Mouse (Mus musculus): ENCODE results near the gene Prom2.

The Prom2 gene

DNA sequence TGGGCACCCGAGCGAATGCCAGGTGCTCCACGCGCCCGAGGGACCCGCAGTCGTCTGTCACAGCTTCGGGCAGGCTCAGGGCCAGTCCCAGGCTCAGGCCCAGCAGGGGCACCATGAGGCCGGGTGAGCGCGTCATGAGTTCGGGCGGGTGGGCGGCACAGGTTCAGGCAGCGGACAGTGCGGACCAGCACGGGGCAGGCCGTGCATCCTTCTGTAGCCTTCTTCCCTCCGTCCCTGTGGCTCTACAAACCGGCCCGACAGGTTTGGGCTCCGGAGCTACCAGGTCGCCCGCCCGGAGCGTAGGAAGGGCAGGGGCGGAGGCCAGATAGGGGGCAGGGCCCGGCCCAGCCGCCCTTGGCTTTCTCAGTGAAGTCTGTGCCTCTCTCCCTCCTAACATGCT, at the start of gene Prom2:
TSS of gene Prom2 (minus strand) at position 283 of the 400 bp plus-strand sequence.
- Histone ChIP-seq H3K27me3 (ENCODE audit: control insufficient read depth, insufficient read depth, low read length, poor library complexity, severe bottlenecking) (no peaks in the 10 kb centered on the region), H3K36me3 (ENCODE audit: control insufficient read depth, insufficient read depth, low read length, poor library complexity, severe bottlenecking) (no peaks in the 10 kb centered on the region)
- DNase-seq (ENCODE audit: low read depth, low spot score) = no peak

- Histone ChIP-seq H3K36me3 (ENCODE audit: control insufficient read depth, insufficient read depth, low read length, poor library complexity, severe bottlenecking) (peaks cover 3% of the 10 kb centered on the region), H3K27me3 (ENCODE audit: control insufficient read depth, insufficient read depth, low read length, poor library complexity, severe bottlenecking) (no peaks in the 10 kb centered on the region)
- no peak for DNase-seq (ENCODE audit: low read depth, low spot score)
Measured at GRCm38 (mm10) chr2:127590840-127591239, 49.6 kb upstream of the Prom2 start.

- no peaks in the 10 kb centered on the region for H3K27me3 ChIP-seq (ENCODE audit: control insufficient read depth, insufficient read depth, low read length, poor library complexity, severe bottlenecking)
- H3K36me3 ChIP-seq (ENCODE audit: control insufficient read depth, insufficient read depth, low read length, poor library complexity, severe bottlenecking) = no peaks in the 10 kb centered on the region
- peak; percentile 35 for DNase-seq (ENCODE audit: low read depth, low spot score)
Measured at GRCm38 (mm10) chr2:127590204-127590603, 48.9 kb upstream of the Prom2 start.

GRCm38 (mm10) chr2:127588897-127589296, 47.6 kb upstream of the Prom2 start:
- Histone ChIP-seq H3K27me3 (ENCODE audit: control insufficient read depth, insufficient read depth, low read length, poor library complexity, severe bottlenecking) (no peaks in the 10 kb centered on the region), H3K36me3 (ENCODE audit: control insufficient read depth, insufficient read depth, low read length, poor library complexity, severe bottlenecking) (no peaks in the 10 kb centered on the region)
- no peak for DNase-seq (ENCODE audit: low read depth, low spot score)

DNA sequence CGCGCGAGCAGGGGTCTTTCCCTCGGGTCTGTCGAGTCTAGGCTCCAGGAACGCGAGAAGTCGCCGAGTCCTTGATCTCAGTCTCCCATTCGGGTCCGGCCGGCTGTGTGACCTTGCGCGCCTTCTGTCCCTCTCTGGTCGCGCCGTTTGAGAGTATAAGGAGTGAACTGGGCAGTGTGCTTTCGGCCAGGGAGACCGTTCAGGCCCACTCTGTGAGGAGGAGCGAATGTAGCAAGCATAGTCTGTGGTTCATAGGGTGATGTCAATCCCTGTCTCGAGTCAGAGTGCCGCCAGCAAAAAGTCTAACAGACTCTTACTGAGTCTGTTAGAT, 46.2 kb upstream of the Prom2 start:
- Histone ChIP-seq H3K27me3 (ENCODE audit: control insufficient read depth, insufficient read depth, low read length, poor library complexity, severe bottlenecking) (no peaks in the 10 kb centered on the region), H3K36me3 (ENCODE audit: control insufficient read depth, insufficient read depth, low read length, poor library complexity, severe bottlenecking) (no peaks in the 10 kb centered on the region)
- DNase-seq (ENCODE audit: low read depth, low spot score) = no peak

- no peaks in the 10 kb centered on the region for H3K36me3 ChIP-seq (ENCODE audit: control insufficient read depth, insufficient read depth, low read length, poor library complexity, severe bottlenecking)
- H3K27me3 ChIP-seq (ENCODE audit: control insufficient read depth, insufficient read depth, low read length, poor library complexity, severe bottlenecking) = no peaks in the 10 kb centered on the region
- DNase-seq (ENCODE audit: low read depth, low spot score) = peak; percentile 86
Measured at GRCm38 (mm10) chr2:127586694-127587513, 45.6 kb upstream of the Prom2 start, which contains the start of the genes Zfp661 and Mrps5. Gene Zfp661, minus strand, starts transcription at chr2:127587094. Gene Mrps5, plus strand, starts transcription at chr2:127587222.

DNA sequence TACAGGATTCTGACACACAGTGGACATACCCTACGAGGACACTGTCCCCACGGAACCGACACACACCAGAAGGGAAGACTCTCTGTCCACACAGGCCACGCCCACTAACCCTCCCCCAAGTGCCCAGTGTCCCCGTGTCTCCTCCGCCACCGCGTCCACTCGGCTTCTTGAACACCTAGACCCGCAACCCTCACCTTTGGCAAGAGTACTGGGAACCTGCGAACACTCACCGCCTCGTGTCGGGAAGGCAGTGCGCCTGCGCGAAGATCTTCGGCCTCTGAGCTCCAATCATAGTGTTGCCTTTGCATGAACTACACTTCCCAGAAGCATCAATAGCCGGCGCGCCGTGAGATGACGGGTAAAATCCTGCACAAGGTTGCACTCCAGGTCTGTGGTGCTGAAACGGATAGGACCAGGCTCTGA, 43.2 kb upstream of the Prom2 start:
- Histone ChIP-seq H3K27me3 (ENCODE audit: control insufficient read depth, insufficient read depth, low read length, poor library complexity, severe bottlenecking) (no peaks in the 10 kb centered on the region), H3K36me3 (ENCODE audit: control insufficient read depth, insufficient read depth, low read length, poor library complexity, severe bottlenecking) (no peaks in the 10 kb centered on the region)
- peak; percentile 96 for DNase-seq (ENCODE audit: low read depth, low spot score)

DNA sequence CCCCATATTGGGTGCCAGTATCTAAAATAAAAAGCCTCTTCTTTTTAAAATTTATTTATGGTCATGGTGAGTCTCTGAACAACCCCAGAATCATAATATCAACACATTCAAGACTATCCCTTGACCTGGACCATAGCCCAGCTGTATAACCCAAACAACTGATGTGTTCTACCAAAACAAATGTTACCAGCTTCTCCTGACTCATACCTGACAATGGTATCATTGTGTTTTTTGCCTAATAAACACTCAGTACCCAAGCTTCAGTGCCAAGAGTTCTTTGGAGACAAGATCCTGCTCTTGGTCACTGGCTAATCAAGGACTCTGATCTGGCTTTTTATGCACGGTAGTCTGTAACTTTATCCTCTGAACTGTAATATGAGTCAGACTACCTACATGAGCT, 32.1 kb upstream of the Prom2 start:
- no peak for DNase-seq (ENCODE audit: low read depth, low spot score)
- no peaks in the 10 kb centered on the region for H3K27me3 ChIP-seq (ENCODE audit: control insufficient read depth, insufficient read depth, low read length, poor library complexity, severe bottlenecking)
- peaks cover 4% of the 10 kb centered on the region; the same call in 1 of the 2 replicates for H3K36me3 ChIP-seq (ENCODE audit: control insufficient read depth, insufficient read depth, low read length, poor library complexity, severe bottlenecking)

DNA sequence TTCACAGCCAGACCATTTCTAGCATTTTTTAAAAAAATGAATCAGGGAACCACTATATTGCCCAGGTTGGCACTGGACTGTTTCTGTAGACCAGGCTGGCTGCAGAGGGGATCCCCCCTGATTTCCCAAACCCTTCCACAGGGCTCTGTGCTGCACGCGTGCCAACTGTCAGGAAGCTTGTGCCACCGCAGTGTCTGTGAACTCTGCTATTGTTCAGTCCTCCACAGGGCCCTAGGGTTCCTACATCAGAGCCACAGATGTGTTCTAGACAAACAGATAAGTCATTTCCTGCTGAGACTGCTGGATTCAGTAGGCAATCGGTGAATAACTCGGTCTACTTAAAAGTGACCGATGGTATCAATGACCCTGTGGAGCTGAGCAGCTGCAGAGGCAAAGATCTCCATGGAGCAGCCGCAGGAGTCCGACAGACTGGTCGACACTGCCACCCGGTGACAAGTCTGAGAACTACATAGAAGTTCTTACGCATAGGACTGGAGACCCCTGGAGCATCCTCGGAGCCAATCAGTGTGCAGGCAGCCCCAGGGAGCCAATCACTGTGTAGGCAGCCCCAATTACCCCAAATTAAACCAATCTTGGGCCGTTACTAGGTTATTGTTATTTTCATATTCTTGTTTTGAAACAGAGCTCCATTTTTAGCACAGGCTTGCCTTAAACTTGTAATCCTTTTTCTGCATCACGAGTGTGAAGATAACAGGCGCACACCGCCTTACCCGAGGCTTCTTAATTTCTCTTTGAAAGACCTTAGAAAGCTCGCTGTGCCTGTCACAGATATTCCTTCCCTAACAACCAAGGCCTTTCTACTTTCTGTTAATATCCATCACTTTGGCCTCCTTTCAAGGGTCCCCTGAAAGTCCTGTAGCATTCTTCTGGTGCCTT, 18.1 kb upstream of the Prom2 start:
- peak; percentile 59 for DNase-seq (ENCODE audit: low read depth, low spot score)
- Histone ChIP-seq H3K36me3 (ENCODE audit: control insufficient read depth, insufficient read depth, low read length, poor library complexity, severe bottlenecking) (no peaks in the 10 kb centered on the region), H3K27me3 (ENCODE audit: control insufficient read depth, insufficient read depth, low read length, poor library complexity, severe bottlenecking) (no peaks in the 10 kb centered on the region)

- DNase-seq (ENCODE audit: low read depth, low spot score) = no peak
- no peaks in the 10 kb centered on the region for H3K36me3 ChIP-seq (ENCODE audit: control insufficient read depth, insufficient read depth, low read length, poor library complexity, severe bottlenecking)
- no peaks in the 10 kb centered on the region for H3K27me3 ChIP-seq (ENCODE audit: control insufficient read depth, insufficient read depth, low read length, poor library complexity, severe bottlenecking)
Measured at GRCm38 (mm10) chr2:127551078-127551477, 9.8 kb upstream of the Prom2 start.

DNA sequence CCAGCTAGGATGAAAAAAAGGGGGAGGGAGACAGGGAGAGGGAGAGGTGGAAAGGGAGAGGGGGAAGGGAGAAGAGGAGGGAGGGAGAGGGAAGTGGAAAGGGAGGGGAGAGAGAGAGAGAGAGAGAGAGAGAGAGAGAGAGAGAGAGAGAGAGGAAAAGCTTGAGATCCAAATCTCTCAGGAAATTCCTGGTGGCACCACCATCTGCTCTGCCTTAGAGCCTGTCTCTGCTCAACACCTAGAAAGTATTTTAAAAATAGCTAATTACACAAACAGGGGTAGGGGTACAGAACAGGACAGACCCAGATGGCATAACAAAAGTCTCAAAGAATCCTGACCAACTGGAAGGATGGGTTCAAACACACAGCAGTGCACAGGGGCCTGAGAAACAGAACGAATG, 9.2 kb upstream of the Prom2 start:
- Histone ChIP-seq H3K27me3 (ENCODE audit: control insufficient read depth, insufficient read depth, low read length, poor library complexity, severe bottlenecking) (no peaks in the 10 kb centered on the region), H3K36me3 (ENCODE audit: control insufficient read depth, insufficient read depth, low read length, poor library complexity, severe bottlenecking) (no peaks in the 10 kb centered on the region)
- no peak for DNase-seq (ENCODE audit: low read depth, low spot score)

DNA sequence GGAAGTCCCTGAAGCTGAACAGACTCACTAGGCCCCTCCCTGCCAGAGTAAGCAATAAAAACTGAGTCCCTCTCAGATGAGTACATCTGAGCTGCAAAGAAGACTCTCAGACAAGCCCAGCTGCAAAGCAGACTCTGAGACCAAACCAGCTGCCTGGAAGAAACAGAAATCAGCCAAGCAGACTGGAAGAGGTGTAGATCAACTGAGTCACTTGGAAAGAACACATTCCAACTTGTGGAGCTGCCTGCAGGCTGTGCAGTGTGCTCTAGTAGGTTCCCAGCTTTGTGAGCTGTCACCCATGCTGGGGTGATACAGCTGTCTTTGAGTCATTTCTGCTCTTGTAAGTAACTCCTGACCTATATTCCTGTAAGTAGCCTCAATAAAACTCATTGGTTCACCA, 8.4 kb upstream of the Prom2 start:
- H3K27me3 ChIP-seq (ENCODE audit: control insufficient read depth, insufficient read depth, low read length, poor library complexity, severe bottlenecking) = no peaks in the 10 kb centered on the region
- H3K36me3 ChIP-seq (ENCODE audit: control insufficient read depth, insufficient read depth, low read length, poor library complexity, severe bottlenecking) = no peaks in the 10 kb centered on the region
- DNase-seq (ENCODE audit: low read depth, low spot score) = no peak

- DNase-seq (ENCODE audit: low read depth, low spot score) = no peak
- Histone ChIP-seq H3K36me3 (ENCODE audit: control insufficient read depth, insufficient read depth, low read length, poor library complexity, severe bottlenecking) (no peaks in the 10 kb centered on the region), H3K27me3 (ENCODE audit: control insufficient read depth, insufficient read depth, low read length, poor library complexity, severe bottlenecking) (no peaks in the 10 kb centered on the region)
Measured at GRCm38 (mm10) chr2:127548342-127549074, 7.2 kb upstream of the Prom2 start.

GRCm38 (mm10) chr2:127541697-127542096, 430 bp upstream of the Prom2 start:
- H3K36me3 ChIP-seq (ENCODE audit: control insufficient read depth, insufficient read depth, low read length, poor library complexity, severe bottlenecking) = no peaks in the 10 kb centered on the region
- DNase-seq (ENCODE audit: low read depth, low spot score) = no peak
- no peaks in the 10 kb centered on the region for H3K27me3 ChIP-seq (ENCODE audit: control insufficient read depth, insufficient read depth, low read length, poor library complexity, severe bottlenecking)

Measured in splenic B cell, adult 2 months (primary cell).